Mouse (Mus musculus) A20 (cell line): ENCODE results near the gene Ror1.

Source experiments
- DNase-seq: peaks from one replicate; pipeline ENCODE4 v3.0.0-alpha.2; 2011; ENCODE audit warnings: low read depth, low spot score

The Ror1 gene

GRCm38 (mm10) chr4:100377996-100378395, 282.4 kb downstream of the Ror1 start:
- no peak for DNase-seq

GRCm38 (mm10) chr4:100381760-100382159, 286.2 kb downstream of the Ror1 start:
- DNase-seq = no peak

- no peak for DNase-seq
Observed at GRCm38 (mm10) chr4:100386272-100386988, 290.8 kb downstream of the Ror1 start.

GRCm38 (mm10) chr4:100390436-100390835, 294.8 kb downstream of the Ror1 start:
- no peak for DNase-seq

GRCm38 (mm10) chr4:100391021-100391420, 295.4 kb downstream of the Ror1 start:
- DNase-seq = no peak

GRCm38 (mm10) chr4:100393374-100394061, 297.9 kb downstream of the Ror1 start:
- no peak for DNase-seq

GRCm38 (mm10) chr4:100395407-100395806, 299.8 kb downstream of the Ror1 start:
- no peak for DNase-seq

- DNase-seq = no peak
Observed at GRCm38 (mm10) chr4:100398079-100398478, 302.5 kb downstream of the Ror1 start.

- no peak for DNase-seq
Observed at GRCm38 (mm10) chr4:100401078-100401477, 305.5 kb downstream of the Ror1 start.

- no peak for DNase-seq
Observed at GRCm38 (mm10) chr4:100401581-100402470, 306.2 kb downstream of the Ror1 start.

GRCm38 (mm10) chr4:100407261-100407874, 311.8 kb downstream of the Ror1 start:
- peak; percentile 3 for DNase-seq

GRCm38 (mm10) chr4:100409521-100409920, 313.9 kb downstream of the Ror1 start:
- DNase-seq = no peak

GRCm38 (mm10) chr4:100411841-100412539, 316.4 kb downstream of the Ror1 start:
- DNase-seq = no peak

- no peak for DNase-seq
Observed at GRCm38 (mm10) chr4:100422756-100423155, 327.2 kb downstream of the Ror1 start.

GRCm38 (mm10) chr4:100426101-100426500, 330.5 kb downstream of the Ror1 start:
- DNase-seq = no peak

- no peak for DNase-seq
Observed at GRCm38 (mm10) chr4:100429371-100429900, 333.8 kb downstream of the Ror1 start.

- DNase-seq = no peak
Observed at GRCm38 (mm10) chr4:100435281-100436168, 339.9 kb downstream of the Ror1 start.

GRCm38 (mm10) chr4:100436169-100436547, 340.6 kb downstream of the Ror1 start:
- DNase-seq = no peak

GRCm38 (mm10) chr4:100446897-100447296, 351.3 kb downstream of the Ror1 start:
- DNase-seq = no peak
